Comparison of ENCODE assay signal across 17 mouse cellular contexts in genomic region chr6:60961285-60961684, GRCm38 (mm10).
"Had no signal": no experiment of that assay in that cellular context is flagged by ENCODE, and none has a peak within 500 bp of the region (broad histone marks: within the 10 kb centered on the region; RNA-seq: fewer than 3 reads in every experiment).

No protein-coding gene starts in this region.

- H3K9ac ChIP-seq: intestine, embryonic 15.5 days; kidney, embryonic 15.5 days; limb, embryonic 12.5 days; limb, embryonic 15.5 days; liver, embryonic 14.5 days; liver, postnatal 0 days; lung, embryonic 14.5 days had no signal

- H3K4me1 ChIP-seq: intestine, embryonic 15.5 days; kidney, embryonic 15.5 days; limb, embryonic 12.5 days; limb, embryonic 15.5 days had no signal

- H3K36me3 ChIP-seq: intestine, embryonic 15.5 days; kidney, embryonic 15.5 days; limb, embryonic 12.5 days; limb, embryonic 15.5 days had no signal

- H3K4me3 ChIP-seq: intestine, embryonic 15.5 days; kidney, embryonic 15.5 days; limb, embryonic 12.5 days; limb, embryonic 15.5 days had no signal

- ATAC-seq: intestine, embryonic 15.5 days; liver, postnatal 0 days; lung, postnatal 0 days had no signal

- H3K4me2 ChIP-seq: intestine, embryonic 15.5 days; kidney, embryonic 15.5 days; limb, embryonic 12.5 days; limb, embryonic 15.5 days; liver, embryonic 11.5 days; lung, embryonic 14.5 days had no signal

- H3K27me3 ChIP-seq: intestine, embryonic 15.5 days; kidney, embryonic 15.5 days; limb, embryonic 12.5 days; limb, embryonic 15.5 days had no signal

- DNase-seq: kidney, adult 11 months; kidney, adult 8-10 months; kidney, postnatal 10 days; kidney, postnatal 36 days; left cerebral cortex, postnatal 4 days; liver, postnatal 0 days; lung, embryonic 14.5 days; thymus, adult 18-20 months; thymus, postnatal 36 days had no signal

- H3K9me3 ChIP-seq: intestine, embryonic 15.5 days; kidney, embryonic 15.5 days; limb, embryonic 12.5 days; limb, embryonic 15.5 days had no signal

- H3K27ac ChIP-seq: intestine, embryonic 15.5 days; kidney, embryonic 15.5 days; limb, embryonic 12.5 days; limb, embryonic 15.5 days; liver, embryonic 14.5 days; macrophage had no signal
